Mouse (Mus musculus) liver, embryonic 14.5 days (tissue): ENCODE results near the gene Arl4d.

Source experiments
- CTCF ChIP-seq: IDR thresholded peaks from 2 replicates; pipeline ENCODE4 v1.5.1; 2016; ENCODE audit warnings: antibody characterized with exemption, low read depth, control low read depth
- EP300 ChIP-seq: IDR thresholded peaks from 2 replicates; pipeline ENCODE4 v1.6.1; 2016; ENCODE audit warnings: antibody characterized with exemption, low read depth

- peak; percentile 19; the same call in 1 of the 2 replicates for TF ChIP-seq CTCF
- peak; percentile 69 for TF ChIP-seq EP300
These were observed 32.0 kb downstream of the Arl4d start for GRCm38 (mm10) chr11:101697156-101697861.
